Mouse (Mus musculus) stomach, postnatal 0 days (tissue): ENCODE measurements around the gene Cntnap2. TPM values are rescaled to one million over a fixed set of nuclear protein-coding genes. Genes with fewer than 3 reads are reported as not detected.

Experiments
- ATAC-seq: fragments of 200-750 bp; cut with Nextera tagmentation; 2 replicates; pipeline ENCODE4 v1.8.0; 2017; ENCODE audit not compliant: low FRiP score, low TSS enrichment
- DNase-seq: peaks from one replicate; pipeline ENCODE4 v3.0.0-alpha.2; 2016; ENCODE audit warnings: low spot score
- H3K27ac ChIP-seq: fragments of 300-500 bp; sonication (generic); replicated peaks from 2 replicates; pipeline ENCODE4 v1.5.1; 2014; ENCODE audit warnings: mild to moderate bottlenecking, control low read depth
- H3K27me3 ChIP-seq: fragments of 300-500 bp; sonication (generic); 2 replicates; pipeline ENCODE4 v1.6.1; 2014; ENCODE audit warnings: low read length; ENCODE audit not compliant: control insufficient read depth, insufficient read depth
- H3K36me3 ChIP-seq: fragments of 300-500 bp; sonication (generic); 2 replicates; pipeline ENCODE4 v1.6.1; 2014; ENCODE audit warnings: low read length, mixed read lengths; ENCODE audit not compliant: control insufficient read depth, insufficient read depth
- H3K4me1 ChIP-seq: fragments of 300-500 bp; sonication (generic); replicated peaks from 2 replicates; pipeline ENCODE4 v1.6.1; 2014; ENCODE audit warnings: antibody characterized with exemption; ENCODE audit not compliant: control insufficient read depth, insufficient read depth
- H3K4me2 ChIP-seq: fragments of 300-500 bp; sonication (generic); replicated peaks from 2 replicates; pipeline ENCODE4 v1.6.1; 2014; ENCODE audit warnings: low read depth, mild to moderate bottlenecking, control low read depth, moderate library complexity
- H3K4me3 ChIP-seq: fragments of 300-500 bp; sonication (generic); 2 replicates; pipeline ENCODE4 v1.5.1; 2014; ENCODE audit warnings: low read depth, low read length, control low read depth
- H3K9ac ChIP-seq: fragments of 300-500 bp; sonication (generic); 2 replicates; pipeline ENCODE4 v1.6.1; 2014; ENCODE audit warnings: mild to moderate bottlenecking, low read length, control low read depth, mixed read lengths
- H3K9me3 ChIP-seq: fragments of 300-500 bp; sonication (generic); 2 replicates; pipeline ENCODE4 v1.6.1; 2016; ENCODE audit warnings: low read length; ENCODE audit not compliant: control insufficient read depth
- CTCF ChIP-seq: IDR thresholded peaks from 2 replicates; pipeline ENCODE4 v1.5.1; 2016; ENCODE audit warnings: antibody characterized with exemption, low read depth, mild to moderate bottlenecking, moderate library complexity
- EP300 ChIP-seq: optimal IDR thresholded peaks from 2 replicates; pipeline ENCODE3; 2016; ENCODE audit warnings: antibody characterized with exemption
- WGBS: fragments of 180-500 bp; shearing (Covaris S2); extraction: QIAGEN DNeasy Blood & Tissue Kit; methylation state at CpG from one replicate; pipeline ENCODE4 v1.1.7; 2014; 5-methylcytosine and 5-hydroxymethylcytosine counted together
- polyA plus RNA-seq: library from polyadenylated mRNA; unstranded; fragments of >200 nt; fragmentation: Nextera tagmentation; extraction: Ambion mirVana; gene quantifications from 2 replicates; pipeline ENCODE4 v1.2.1, GENCODE M21; 2015

Gene Cntnap2
- polyA plus RNA-seq, 1 experiment from 2014 or later, result 0.55 TPM

- H3K9ac ChIP-seq, result no peak overlapping the region
- ATAC-seq, result no peak
- H3K9me3 ChIP-seq, result no peaks in the 10 kb centered on the region
- TF ChIP-seq CTCF (no peak), EP300 (no peak)
- no peak overlapping the region for H3K27ac ChIP-seq
- H3K4me3 ChIP-seq, result no peak overlapping the region
- 53% methylated on average over 3 of the region's 3 CpGs for WGBS
- no peak overlapping the region for H3K4me2 ChIP-seq
- H3K36me3 ChIP-seq, result no peaks in the 10 kb centered on the region
- no peak for DNase-seq
- H3K4me1 ChIP-seq, result no peaks in the 10 kb centered on the region
- H3K27me3 ChIP-seq, result no peaks in the 10 kb centered on the region
These were observed 1515.9 kb downstream of the Cntnap2 start for GRCm38 (mm10) chr6:46575055-46575454.

- DNase-seq (no peak), ATAC-seq (no peak)
- H3K36me3 ChIP-seq, result no peaks in the 10 kb centered on the region
- H3K27me3 ChIP-seq, result no peaks in the 10 kb centered on the region
- no peak overlapping the region for H3K4me2 ChIP-seq
- H3K4me1 ChIP-seq, result no peaks in the 10 kb centered on the region
- TF ChIP-seq EP300 (no peak), CTCF (no peak)
- no peak overlapping the region for H3K27ac ChIP-seq
- H3K4me3 ChIP-seq, result no peak overlapping the region
- no peak overlapping the region for H3K9ac ChIP-seq
- H3K9me3 ChIP-seq, result no peaks in the 10 kb centered on the region
These were observed 1553.2 kb downstream of the Cntnap2 start for GRCm38 (mm10) chr6:46612365-46612764.

GRCm38 (mm10) chr6:46612872-46613271, 1553.7 kb downstream of the Cntnap2 start:
- WGBS, result 83% methylated on average over 3 of the region's 3 CpGs
- no peaks in the 10 kb centered on the region for H3K27me3 ChIP-seq
- H3K4me1 ChIP-seq, result no peaks in the 10 kb centered on the region
- no peak overlapping the region for H3K9ac ChIP-seq
- no peak overlapping the region for H3K4me2 ChIP-seq
- H3K9me3 ChIP-seq, result no peaks in the 10 kb centered on the region
- TF ChIP-seq EP300 (no peak), CTCF (no peak)
- no peak for ATAC-seq
- H3K27ac ChIP-seq, result no peak overlapping the region
- DNase-seq, result no peak
- H3K4me3 ChIP-seq, result no peak overlapping the region
- no peaks in the 10 kb centered on the region for H3K36me3 ChIP-seq

- Histone ChIP-seq H3K36me3 (no peaks in the 10 kb centered on the region), H3K27ac (no peak overlapping the region), H3K4me1 (no peaks in the 10 kb centered on the region), H3K27me3 (no peaks in the 10 kb centered on the region), H3K4me2 (no peak overlapping the region), H3K9ac (no peak overlapping the region), H3K9me3 (no peaks in the 10 kb centered on the region), H3K4me3 (no peak overlapping the region)
- 62% methylated on average over 1 of the region's 1 CpGs for WGBS
- DNase-seq (no peak), ATAC-seq (no peak)
- TF ChIP-seq EP300 (no peak), CTCF (no peak)
These were observed 1609.9 kb downstream of the Cntnap2 start for GRCm38 (mm10) chr6:46669018-46669417.

GRCm38 (mm10) chr6:46675081-46675480, 1615.9 kb downstream of the Cntnap2 start:
- no peak overlapping the region for H3K4me3 ChIP-seq
- 79% methylated on average over 2 of the region's 2 CpGs for WGBS
- TF ChIP-seq CTCF, result no peak
- TF ChIP-seq EP300, result no peak
- H3K9me3 ChIP-seq, result no peaks in the 10 kb centered on the region
- H3K4me2 ChIP-seq, result no peak overlapping the region
- H3K4me1 ChIP-seq, result no peaks in the 10 kb centered on the region
- H3K9ac ChIP-seq, result no peak overlapping the region
- no peaks in the 10 kb centered on the region for H3K36me3 ChIP-seq
- no peak overlapping the region for H3K27ac ChIP-seq
- ATAC-seq (no peak), DNase-seq (no peak)
- H3K27me3 ChIP-seq, result no peaks in the 10 kb centered on the region

GRCm38 (mm10) chr6:46675621-46676020, 1616.5 kb downstream of the Cntnap2 start:
- Histone ChIP-seq H3K27ac (no peak overlapping the region), H3K4me1 (no peaks in the 10 kb centered on the region), H3K27me3 (no peaks in the 10 kb centered on the region), H3K4me2 (no peak overlapping the region), H3K4me3 (no peak overlapping the region), H3K9ac (no peak overlapping the region), H3K9me3 (no peaks in the 10 kb centered on the region), H3K36me3 (no peaks in the 10 kb centered on the region)
- no peak for DNase-seq
- no peak for ATAC-seq
- WGBS, result 80% methylated on average over 4 of the region's 4 CpGs
- no peak for TF ChIP-seq CTCF
- TF ChIP-seq EP300, result no peak
